In genomic region chr11:53483159-53483891, GRCm38 (mm10) we compare ENCODE assay signal across 13 mouse cellular contexts. TPM values are rescaled to one million over a fixed set of nuclear protein-coding genes. Genes with fewer than 3 reads are reported as not detected.
DNase-seq lines count a peak whose midpoint lies in the region; ATAC-seq and TF ChIP-seq lines count a peak whose summit lies in the region.
"Had no signal": no experiment of that assay in that cellular context is flagged by ENCODE, and none has a peak within 500 bp of the region (broad histone marks: within the 10 kb centered on the region; RNA-seq: fewer than 3 reads in every experiment).

No protein-coding gene starts in this region.

- WGBS in liver, embryonic 14.5 days (ENCODE audit: insufficient replicate concordance) = 20% methylated on average over 9 of the region's 9 CpGs

- peak; percentile 73 for TF ChIP-seq EP300 in liver, embryonic 14.5 days (IDR thresholded peaks at IDR 0.05; ENCODE audit: low read depth)

- TF ChIP-seq CTCF in liver, embryonic 14.5 days (IDR thresholded peaks at IDR 0.05; ENCODE audit: low read depth) = no peak

- ATAC-seq in liver, embryonic 14.5 days (ENCODE audit: insufficient read depth) = peak; percentile 81
- ATAC-seq in inflammation-experienced regulatory T-cells, adult 6 months = no peak

- H3K27me3 ChIP-seq in liver, embryonic 14.5 days (ENCODE audit: control insufficient read depth, insufficient read depth, low read length) = peaks cover 29% of the 10 kb centered on the region

- H3K9ac ChIP-seq in liver, embryonic 14.5 days (replicated peaks) = peak overlapping the region; percentile 69
- H3K9ac ChIP-seq: limb, embryonic 12.5 days had no signal

- H3K36me3 ChIP-seq in liver, embryonic 14.5 days (replicated peaks; ENCODE audit: control insufficient read depth, insufficient read depth, low read depth) = no peaks in the 10 kb centered on the region
- H3K36me3 ChIP-seq: limb, embryonic 12.5 days had no signal

- DNase-seq in adrenal gland, postnatal 14 days = peak; percentile 46
- DNase-seq in adrenal gland, postnatal 36 days = no peak
- peak; percentile 31 for DNase-seq in 3134 (ENCODE audit: extremely low read depth, insufficient read length, low spot score)
- DNase-seq in cerebellum, adult 9-11 months = peak; percentile 81
- DNase-seq in liver, embryonic 14.5 days (ENCODE audit: low read depth in 3 of 3, low spot score in 3 of 3) = peak; percentile 62 to 77 (median 71)
- no peak for DNase-seq in layer of hippocampus, postnatal 36 days
- no peak for DNase-seq in natural killer cell, adult 2 months (ENCODE audit: low spot score in 2 of 2)
- DNase-seq: kidney, adult 18-20 months had no signal

- H3K4me1 ChIP-seq in liver, embryonic 14.5 days (replicated peaks; ENCODE audit: control insufficient read depth in 2 of 2, insufficient read depth in 2 of 2, low read length in 1 of 2) = peaks cover 39 to 41% of the 10 kb centered on the region in 2 experiments

- no peaks in the 10 kb centered on the region for H3K9me3 ChIP-seq in liver, embryonic 14.5 days (ENCODE audit: control insufficient read depth, low read length)

- peak overlapping the region; percentile 69 for H3K4me2 ChIP-seq in liver, embryonic 14.5 days (ENCODE audit: low read depth)
- H3K4me2 ChIP-seq: limb, embryonic 12.5 days had no signal

- H3K4me3 ChIP-seq in liver, embryonic 14.5 days (ENCODE audit: insufficient read depth in 1 of 2, low read depth in 2 of 2, low read length in 2 of 2) = peak overlapping the region; percentile 33 to 37
- H3K4me3 ChIP-seq: limb, embryonic 12.5 days had no signal

- H3K27ac ChIP-seq in liver, embryonic 14.5 days = peak overlapping the region; percentile 98
- H3K27ac ChIP-seq: limb, embryonic 12.5 days had no signal

RNA-seq across cellular contexts. Expression of gene Sowaha, which starts 3.3 kb away (rescaled TPM):
- total RNA-seq in adrenal gland, postnatal 14 days (2021) = 0.68 and 1.1 TPM in 2 replicates
- under 1 TPM; 0.20 to 0.30 TPM for total RNA-seq in adrenal gland, postnatal 36 days (2021)
- polyA plus RNA-seq in liver, embryonic 14.5 days (2012; rRNA removed) = 15.4 and 15.5 TPM in 2 replicates
- 13.1 and 13.8 TPM in 2 replicates for polyA plus RNA-seq in liver, embryonic 14.5 days (2014; fragmentation: Nextera tagmentation; extraction: Ambion mirVana)
- not detected for polyA plus RNA-seq in inflammation-experienced regulatory T-cells, adult 6 months (2017; shearing (Covaris generic))
- total RNA-seq in layer of hippocampus, postnatal 36 days (2021) = 100 to 1,000 TPM; 140 to 143 TPM

RNA-seq across cellular contexts. Expression of gene Gm9945, which starts 3.4 kb away (rescaled TPM):
- not detected in 2 replicates for total RNA-seq in adrenal gland, postnatal 14 days (2021)
- total RNA-seq in adrenal gland, postnatal 36 days (2021) = not detected
- 0.10 and 0.27 TPM in 2 replicates for polyA plus RNA-seq in liver, embryonic 14.5 days (2012; rRNA removed)
- 0.46 and 0.56 TPM in 2 replicates for polyA plus RNA-seq in liver, embryonic 14.5 days (2014; fragmentation: Nextera tagmentation; extraction: Ambion mirVana)
- polyA plus RNA-seq in inflammation-experienced regulatory T-cells, adult 6 months (2017; shearing (Covaris generic)) = not detected
- 1 to 10 TPM; 2.3 TPM for total RNA-seq in layer of hippocampus, postnatal 36 days (2021)
- polyA plus RNA-seq: embryonic facial prominence, embryonic 11.5 days; heart, embryonic 14.5 days; limb, embryonic 12.5 days; spleen, adult 2 months had no signal

RNA-seq across cellular contexts. Expression of gene Gm9837, which starts 13.0 kb away (rescaled TPM):
- not detected in 2 replicates for total RNA-seq in adrenal gland, postnatal 14 days (2021)
- total RNA-seq in adrenal gland, postnatal 36 days (2021) = not detected
- not detected in 2 replicates for polyA plus RNA-seq in liver, embryonic 14.5 days (2012; rRNA removed)
- not detected in 2 replicates for polyA plus RNA-seq in liver, embryonic 14.5 days (2014; fragmentation: Nextera tagmentation; extraction: Ambion mirVana)
- not detected for polyA plus RNA-seq in inflammation-experienced regulatory T-cells, adult 6 months (2017; shearing (Covaris generic))
- under 1 TPM in 1 of 2 experiments, not detected in 1; 0.56 TPM for total RNA-seq in layer of hippocampus, postnatal 36 days (2021)
- polyA plus RNA-seq: embryonic facial prominence, embryonic 11.5 days; heart, embryonic 14.5 days; limb, embryonic 12.5 days; spleen, adult 2 months had no signal

RNA-seq across cellular contexts. Expression of gene Shroom1, which starts 26.3 kb away (rescaled TPM):
- 3.9 and 5.7 TPM in 2 replicates for total RNA-seq in adrenal gland, postnatal 14 days (2021)
- total RNA-seq in adrenal gland, postnatal 36 days (2021) = 1 to 10 TPM; 2.5 to 6.0 TPM
- 1.5 and 1.7 TPM in 2 replicates for polyA plus RNA-seq in liver, embryonic 14.5 days (2012; rRNA removed)
- 1.6 and 1.7 TPM in 2 replicates for polyA plus RNA-seq in liver, embryonic 14.5 days (2014; fragmentation: Nextera tagmentation; extraction: Ambion mirVana)
- polyA plus RNA-seq in inflammation-experienced regulatory T-cells, adult 6 months (2017; shearing (Covaris generic)) = under 1 TPM in 1 of 3 experiments, not detected in 2; 0.10 TPM
- 1 to 10 TPM; 3.5 to 4.4 TPM for total RNA-seq in layer of hippocampus, postnatal 36 days (2021)

RNA-seq across cellular contexts. Expression of gene Gm10447, which starts 26.4 kb away (rescaled TPM):
- total RNA-seq in adrenal gland, postnatal 14 days (2021) = not detected in 2 replicates
- under 1 TPM; 0.16 to 0.17 TPM for total RNA-seq in adrenal gland, postnatal 36 days (2021)
- 0.15 and 0.19 TPM in 2 replicates for polyA plus RNA-seq in liver, embryonic 14.5 days (2012; rRNA removed)
- not detected in 2 replicates for polyA plus RNA-seq in liver, embryonic 14.5 days (2014; fragmentation: Nextera tagmentation; extraction: Ambion mirVana)
- not detected for polyA plus RNA-seq in inflammation-experienced regulatory T-cells, adult 6 months (2017; shearing (Covaris generic))
- under 1 TPM; 0.15 to 0.33 TPM for total RNA-seq in layer of hippocampus, postnatal 36 days (2021)
- polyA plus RNA-seq: embryonic facial prominence, embryonic 11.5 days had no signal

Comparison
In these comparisons a context has a peak if more than half of its experiments do, and no peak if none do; other contexts are left out.
1. DNase-seq: peak in adrenal gland, postnatal 14 days (single experiment), 3134 (single experiment), cerebellum, adult 9-11 months (single experiment) and liver, embryonic 14.5 days (3 of 3); none in adrenal gland, postnatal 36 days (0 of 2), layer of hippocampus, postnatal 36 days (0 of 2) and natural killer cell, adult 2 months (0 of 2).
2. RNA of gene Sowaha, which starts 3.3 kb away (total RNA-seq): 140 to 143 TPM in layer of hippocampus, postnatal 36 days; 0.68 to 1.1 TPM in adrenal gland, postnatal 14 days and 0.20 to 0.30 TPM in adrenal gland, postnatal 36 days; every median in the first group is over 10 times any median in the second.